ENCODE assay signal across 18 mouse cellular contexts in genomic region chr15:82218778-82219666, GRCm38 (mm10). TPM values are rescaled to one million over a fixed set of nuclear protein-coding genes. Genes with fewer than 3 reads are reported as not detected.
A peak's percentile ranks its signal among the peaks of the same experiment; 100 is the strongest.
DNase-seq lines count a peak whose midpoint lies in the region; ATAC-seq and TF ChIP-seq lines count a peak whose summit lies in the region.
"Had no signal": no experiment of that assay in that cellular context is flagged by ENCODE, and none has a peak within 500 bp of the region (broad histone marks: within the 10 kb centered on the region; RNA-seq: fewer than 3 reads in every experiment).

No protein-coding gene starts in this region.

- no peak for TF ChIP-seq EP300 in liver, postnatal 0 days (IDR thresholded peaks at IDR 0.05; ENCODE audit: low read depth)
- TF ChIP-seq EP300 in ES-Bruce4 (IDR thresholded peaks at IDR 0.05; ENCODE audit: insufficient read depth, low read depth, low read length), result peak; percentile 59; the same call in 1 of the 2 replicates

- H3K27me3 ChIP-seq in liver, postnatal 0 days (ENCODE audit: insufficient read depth, low read length), result peaks cover 42% of the 10 kb centered on the region
- peaks cover 95% of the 10 kb centered on the region for H3K27me3 ChIP-seq in liver, embryonic 12.5 days (replicated peaks)
- no peaks in the 10 kb centered on the region for H3K27me3 ChIP-seq in ES-Bruce4 (ENCODE audit: control insufficient read depth, insufficient read depth, low read length, poor library complexity, severe bottlenecking)
- no peaks in the 10 kb centered on the region for H3K27me3 ChIP-seq in kidney, adult 2 months (replicated peaks; ENCODE audit: control insufficient read depth, insufficient read depth, low read length)
- peaks cover 91% of the 10 kb centered on the region for H3K27me3 ChIP-seq in heart, embryonic 12.5 days (replicated peaks)

- ATAC-seq in liver, postnatal 0 days, result peak; percentile 31; the same call in 1 of the 2 replicates
- ATAC-seq in liver, embryonic 12.5 days, result no peak
- ATAC-seq in heart, embryonic 12.5 days (ENCODE audit: insufficient number of reproducible peaks, low FRiP score), result no peak
- ATAC-seq: intestine, embryonic 16.5 days; midbrain, embryonic 15.5 days had no signal

- H3K9me3 ChIP-seq in liver, postnatal 0 days (ENCODE audit: low read length), result no peaks in the 10 kb centered on the region
- H3K9me3 ChIP-seq in liver, embryonic 12.5 days (replicated peaks), result no peaks in the 10 kb centered on the region
- no peaks in the 10 kb centered on the region for H3K9me3 ChIP-seq in ES-Bruce4 (replicated peaks; ENCODE audit: control insufficient read depth, insufficient read depth, low read length, poor library complexity, severe bottlenecking)
- no peaks in the 10 kb centered on the region for H3K9me3 ChIP-seq in heart, embryonic 12.5 days (replicated peaks)
- H3K9me3 ChIP-seq: embryonic facial prominence, embryonic 15.5 days; midbrain, embryonic 15.5 days had no signal

- 30% methylated on average over 26 of the region's 26 CpGs for WGBS in liver, postnatal 0 days (ENCODE audit: insufficient replicate concordance)
- 46% methylated on average over 26 of the region's 26 CpGs for WGBS in liver, embryonic 12.5 days (ENCODE audit: insufficient replicate concordance)
- 73% methylated on average over 26 of the region's 26 CpGs for WGBS in kidney, adult 2 months
- WGBS in heart, embryonic 12.5 days, result 67% methylated on average over 26 of the region's 26 CpGs

- no peak overlapping the region for H3K4me3 ChIP-seq in liver, postnatal 0 days (ENCODE audit: low read depth, low read length)
- H3K4me3 ChIP-seq in liver, embryonic 12.5 days, result no peak overlapping the region
- H3K4me3 ChIP-seq in ES-Bruce4 (ENCODE audit: low read depth, low read length), result no peak overlapping the region
- no peak overlapping the region for H3K4me3 ChIP-seq in kidney, adult 2 months (ENCODE audit: insufficient read depth, low read depth, low read length)
- H3K4me3 ChIP-seq in heart, embryonic 12.5 days, result no peak overlapping the region
- H3K4me3 ChIP-seq: embryonic facial prominence, embryonic 15.5 days; midbrain, embryonic 15.5 days had no signal

- no peak for TF ChIP-seq CTCF in liver, postnatal 0 days (IDR thresholded peaks at IDR 0.05; ENCODE audit: low read depth)
- TF ChIP-seq CTCF in ES-Bruce4 (IDR thresholded peaks at IDR 0.05; ENCODE audit: low read depth, low read length), result no peak
- no peak for TF ChIP-seq CTCF in kidney, adult 2 months (conservative IDR thresholded peaks at IDR 0.05; ENCODE audit: insufficient read depth, insufficient read length, low read depth, low read length)

- no peaks in the 10 kb centered on the region for H3K36me3 ChIP-seq in liver, postnatal 0 days (replicated peaks; ENCODE audit: insufficient read depth, low read length)
- H3K36me3 ChIP-seq in liver, embryonic 12.5 days, result no peaks in the 10 kb centered on the region
- no peaks in the 10 kb centered on the region for H3K36me3 ChIP-seq in ES-Bruce4 (ENCODE audit: control insufficient read depth, insufficient read depth, low read length, poor library complexity, severe bottlenecking)
- H3K36me3 ChIP-seq in kidney, adult 2 months (ENCODE audit: control insufficient read depth, insufficient read depth, low read length), result no peaks in the 10 kb centered on the region
- no peaks in the 10 kb centered on the region for H3K36me3 ChIP-seq in heart, embryonic 12.5 days
- H3K36me3 ChIP-seq: embryonic facial prominence, embryonic 15.5 days; midbrain, embryonic 15.5 days had no signal

- H3K4me2 ChIP-seq in liver, postnatal 0 days (ENCODE audit: low read depth, low read length), result peak overlapping the region; percentile 10; the same call in 1 of the 2 replicates
- no peak overlapping the region for H3K4me2 ChIP-seq in liver, embryonic 12.5 days
- no peak overlapping the region for H3K4me2 ChIP-seq in heart, embryonic 12.5 days
- H3K4me2 ChIP-seq: embryonic facial prominence, embryonic 15.5 days; hindbrain, embryonic 14.5 days; midbrain, embryonic 15.5 days had no signal

- no peak overlapping the region; the same call in 1 of the 2 replicates for H3K27ac ChIP-seq in liver, postnatal 0 days (ENCODE audit: low read depth)
- H3K27ac ChIP-seq in liver, embryonic 12.5 days, result no peak overlapping the region
- H3K27ac ChIP-seq in ES-Bruce4 (ENCODE audit: insufficient read depth, low read length), result peak overlapping the region; percentile 74
- no peak overlapping the region for H3K27ac ChIP-seq in kidney, adult 2 months (ENCODE audit: insufficient read depth, low read depth, low read length)
- no peak overlapping the region for H3K27ac ChIP-seq in heart, embryonic 12.5 days (ENCODE audit: poor library complexity, severe bottlenecking)
- H3K27ac ChIP-seq: embryonic facial prominence, embryonic 15.5 days; hindbrain, embryonic 14.5 days; kidney, postnatal 0 days; midbrain, embryonic 15.5 days had no signal

- TF ChIP-seq POLR2A in ES-Bruce4 (IDR thresholded peaks at IDR 0.05; ENCODE audit: insufficient read depth, low read length), result no peak
- no peak for TF ChIP-seq POLR2A in kidney, adult 2 months (IDR thresholded peaks at IDR 0.05; ENCODE audit: low read depth, low read length)

- no peak overlapping the region for H3K9ac ChIP-seq in liver, postnatal 0 days (replicated peaks)
- H3K9ac ChIP-seq in liver, embryonic 12.5 days, result no peak overlapping the region
- no peak overlapping the region for H3K9ac ChIP-seq in ES-Bruce4 (ENCODE audit: low read depth, poor library complexity, severe bottlenecking)
- H3K9ac ChIP-seq in heart, embryonic 12.5 days, result no peak overlapping the region
- H3K9ac ChIP-seq: embryonic facial prominence, embryonic 15.5 days; hindbrain, embryonic 14.5 days; midbrain, embryonic 15.5 days had no signal

- peaks cover 1% of the 10 kb centered on the region for H3K4me1 ChIP-seq in liver, postnatal 0 days (ENCODE audit: insufficient read depth)
- H3K4me1 ChIP-seq in liver, embryonic 12.5 days, result peaks cover 16% of the 10 kb centered on the region
- H3K4me1 ChIP-seq in ES-Bruce4 (ENCODE audit: control insufficient read depth, insufficient read depth, low read length), result peaks cover 19% of the 10 kb centered on the region
- H3K4me1 ChIP-seq in kidney, adult 2 months (ENCODE audit: control insufficient read depth, insufficient read depth, low read length), result no peaks in the 10 kb centered on the region
- peaks cover 34% of the 10 kb centered on the region for H3K4me1 ChIP-seq in heart, embryonic 12.5 days (replicated peaks)

- DNase-seq in liver, postnatal 0 days, result peak; percentile 52
- DNase-seq in lung, postnatal 4 days, result peak; percentile 35 to 66
- DNase-seq in spleen, postnatal 14 days (ENCODE audit: low spot score in 2 of 2), result peak; percentile 41 to 66
- DNase-seq in kidney, adult 2 months, result no peak
- no peak for DNase-seq in adipocyte (ENCODE audit: low spot score)
- DNase-seq: cerebellum, adult 11-12 months; liver; right cerebral cortex, postnatal 4 days had no signal

RNA-seq across cellular contexts. Expression of gene Tnfrsf13c, which starts 5.1 kb away (rescaled TPM):
- polyA plus RNA-seq in liver, postnatal 0 days (2015; fragmentation: Nextera tagmentation; extraction: Ambion mirVana), result 2.0 and 2.3 TPM in 2 replicates
- polyA plus RNA-seq in liver, embryonic 12.5 days (2016; fragmentation: Nextera tagmentation; extraction: Ambion mirVana), result 0.30 TPM in 2 replicates
- polyA plus RNA-seq in ES-Bruce4 (2011; ENCODE audit: insufficient read depth, insufficient read length, low read depth, missing spikeins), result 1.9 and 2.3 TPM in 2 replicates
- polyA plus RNA-seq in kidney, adult 2 months (2012; rRNA removed), result 0.24 and 3.5 TPM in 2 replicates
- polyA plus RNA-seq in heart, embryonic 12.5 days (2016; fragmentation: Nextera tagmentation; extraction: Ambion mirVana), result 0.09 TPM in 1 of 2 replicates, not detected in the other
- polyA plus RNA-seq: lung, embryonic 16.5 days had no signal

RNA-seq across cellular contexts. Expression of gene Shisa8, which starts 6.4 kb away (rescaled TPM):
- 0.08 and 0.13 TPM in 2 replicates for polyA plus RNA-seq in liver, postnatal 0 days (2015; fragmentation: Nextera tagmentation; extraction: Ambion mirVana)
- 0.31 and 0.37 TPM in 2 replicates for polyA plus RNA-seq in liver, embryonic 12.5 days (2016; fragmentation: Nextera tagmentation; extraction: Ambion mirVana)
- polyA plus RNA-seq in ES-Bruce4 (2011; ENCODE audit: insufficient read depth, insufficient read length, low read depth, missing spikeins), result 6.8 and 7.4 TPM in 2 replicates
- 0.08 and 0.09 TPM in 2 replicates for polyA plus RNA-seq in kidney, adult 2 months (2012; rRNA removed)
- 0.19 and 0.35 TPM in 2 replicates for polyA plus RNA-seq in heart, embryonic 12.5 days (2016; fragmentation: Nextera tagmentation; extraction: Ambion mirVana)

RNA-seq across cellular contexts. Expression of gene Cenpm, which starts 25.5 kb away (rescaled TPM):
- polyA plus RNA-seq in liver, postnatal 0 days (2015; fragmentation: Nextera tagmentation; extraction: Ambion mirVana), result 27.8 and 30.7 TPM in 2 replicates
- 48.3 and 51.2 TPM in 2 replicates for polyA plus RNA-seq in liver, embryonic 12.5 days (2016; fragmentation: Nextera tagmentation; extraction: Ambion mirVana)
- 43.2 and 52.0 TPM in 2 replicates for polyA plus RNA-seq in ES-Bruce4 (2011; ENCODE audit: insufficient read depth, insufficient read length, low read depth, missing spikeins)
- polyA plus RNA-seq in kidney, adult 2 months (2012; rRNA removed), result 2.2 and 2.3 TPM in 2 replicates
- polyA plus RNA-seq in heart, embryonic 12.5 days (2016; fragmentation: Nextera tagmentation; extraction: Ambion mirVana), result 57.9 and 67.0 TPM in 2 replicates

RNA-seq across cellular contexts. Expression of gene 1500009C09Rik, which starts 33.2 kb away (rescaled TPM):
- polyA plus RNA-seq in liver, postnatal 0 days (2015; fragmentation: Nextera tagmentation; extraction: Ambion mirVana), result not detected in 2 replicates
- not detected in 2 replicates for polyA plus RNA-seq in liver, embryonic 12.5 days (2016; fragmentation: Nextera tagmentation; extraction: Ambion mirVana)
- not detected in 2 replicates for polyA plus RNA-seq in ES-Bruce4 (2011; ENCODE audit: insufficient read depth, insufficient read length, low read depth, missing spikeins)
- polyA plus RNA-seq in kidney, adult 2 months (2012; rRNA removed), result 0.20 TPM in 1 of 2 replicates, not detected in the other
- polyA plus RNA-seq in heart, embryonic 12.5 days (2016; fragmentation: Nextera tagmentation; extraction: Ambion mirVana), result not detected in 2 replicates
- polyA plus RNA-seq: embryonic facial prominence, embryonic 15.5 days; heart, embryonic 16.5 days; intestine, embryonic 16.5 days; kidney, postnatal 0 days; lung, embryonic 16.5 days had no signal

RNA-seq across cellular contexts. Expression of gene Sept3, which starts 55.7 kb away (rescaled TPM):
- polyA plus RNA-seq in liver, postnatal 0 days (2015; fragmentation: Nextera tagmentation; extraction: Ambion mirVana), result 0.06 and 0.07 TPM in 2 replicates
- polyA plus RNA-seq in liver, embryonic 12.5 days (2016; fragmentation: Nextera tagmentation; extraction: Ambion mirVana), result 0.81 and 1.4 TPM in 2 replicates
- 8.8 and 9.7 TPM in 2 replicates for polyA plus RNA-seq in ES-Bruce4 (2011; ENCODE audit: insufficient read depth, insufficient read length, low read depth, missing spikeins)
- polyA plus RNA-seq in kidney, adult 2 months (2012; rRNA removed), result 0.47 and 0.90 TPM in 2 replicates
- polyA plus RNA-seq in heart, embryonic 12.5 days (2016; fragmentation: Nextera tagmentation; extraction: Ambion mirVana), result 3.8 and 4.9 TPM in 2 replicates

Comparison
In these comparisons a context has a peak if more than half of its experiments do, and no peak if none do; other contexts are left out.
1. DNase-seq: peak in liver, postnatal 0 days (single experiment), lung, postnatal 4 days (2 of 2) and spleen, postnatal 14 days (2 of 2); none in kidney, adult 2 months (single experiment) and adipocyte (single experiment).